Mouse (Mus musculus): Measurements from ENCODE around the gene Rpl18.

The Rpl18 gene

GRCm38 (mm10) chr7:45730727-45731431 lies 15.6 kb downstream of the Rpl18 start:
- DNase-seq (ENCODE audit: extremely low spot score, low read depth, low spot score), result no peak

DNA sequence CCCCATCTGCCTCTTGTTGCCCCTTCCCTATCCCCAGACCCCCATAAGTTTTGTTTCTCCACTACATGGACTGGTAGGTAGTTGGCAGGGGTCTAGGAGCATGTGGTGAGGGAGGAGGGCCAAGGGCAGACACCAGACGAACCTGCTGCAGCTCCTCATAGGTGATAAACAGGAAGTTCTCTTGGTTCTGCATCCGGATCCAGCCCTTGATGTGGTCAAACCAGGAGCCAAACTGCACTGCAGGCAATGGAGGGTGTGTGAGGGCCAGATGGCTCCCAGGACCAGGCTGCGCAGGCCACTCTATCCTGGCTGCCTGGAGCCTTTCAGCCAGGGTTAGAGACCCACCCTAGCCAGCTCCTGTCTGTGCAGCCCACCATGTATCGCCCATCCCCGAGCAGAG lies 18.2 kb downstream of the Rpl18 start:
- no peak for DNase-seq (ENCODE audit: extremely low spot score, low read depth, low spot score)

- DNase-seq (ENCODE audit: extremely low spot score, low read depth, low spot score), result no peak
Observed at GRCm38 (mm10) chr7:45739162-45739763, 24.0 kb downstream of the Rpl18 start.

DNA sequence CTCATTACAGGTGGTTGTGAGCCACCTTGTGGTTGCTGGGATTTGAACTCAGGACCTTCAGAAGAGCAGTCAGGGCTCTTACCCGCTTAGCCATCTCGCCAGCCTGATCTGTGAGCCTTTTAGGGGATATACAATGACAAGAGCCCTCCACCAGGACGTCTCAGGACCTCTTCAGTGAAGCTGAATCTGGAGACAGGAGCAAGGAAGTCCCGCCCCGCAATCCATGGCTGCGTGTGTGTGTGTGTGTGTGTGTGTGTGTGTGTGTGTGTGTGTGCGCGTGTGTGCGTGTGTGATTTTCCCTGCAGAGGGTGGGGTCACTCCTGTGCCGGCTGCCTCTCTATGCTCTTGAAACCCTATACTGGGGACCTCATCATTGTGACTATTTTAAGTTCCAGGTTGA lies 24.6 kb downstream of the Rpl18 start:
- no peak for DNase-seq (ENCODE audit: extremely low spot score, low read depth, low spot score)

GRCm38 (mm10) chr7:45741308-45741707 lies 26.1 kb downstream of the Rpl18 start:
- no peak for DNase-seq (ENCODE audit: extremely low spot score, low read depth, low spot score)

DNA sequence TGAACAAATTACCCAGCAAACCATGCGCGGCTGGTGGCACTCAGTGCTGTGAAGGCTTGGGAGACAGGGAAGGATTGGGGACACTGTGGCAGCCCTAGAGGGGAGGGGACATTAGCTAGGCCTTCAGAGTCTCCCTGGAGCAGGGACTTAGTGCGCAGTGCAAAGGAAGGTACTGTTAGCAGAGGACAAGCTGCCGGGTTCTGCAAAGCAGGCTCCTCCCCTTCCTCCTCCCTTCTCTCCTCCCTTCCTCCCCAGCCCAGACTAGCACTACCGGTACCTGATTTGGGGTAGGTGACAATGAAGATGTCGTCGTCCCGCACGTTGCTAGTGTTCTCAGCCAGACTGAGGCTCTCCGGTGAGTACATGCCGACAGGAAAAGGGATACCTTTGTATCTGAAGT lies 26.5 kb downstream of the Rpl18 start:
- DNase-seq (ENCODE audit: extremely low spot score, low read depth, low spot score), result no peak

DNA sequence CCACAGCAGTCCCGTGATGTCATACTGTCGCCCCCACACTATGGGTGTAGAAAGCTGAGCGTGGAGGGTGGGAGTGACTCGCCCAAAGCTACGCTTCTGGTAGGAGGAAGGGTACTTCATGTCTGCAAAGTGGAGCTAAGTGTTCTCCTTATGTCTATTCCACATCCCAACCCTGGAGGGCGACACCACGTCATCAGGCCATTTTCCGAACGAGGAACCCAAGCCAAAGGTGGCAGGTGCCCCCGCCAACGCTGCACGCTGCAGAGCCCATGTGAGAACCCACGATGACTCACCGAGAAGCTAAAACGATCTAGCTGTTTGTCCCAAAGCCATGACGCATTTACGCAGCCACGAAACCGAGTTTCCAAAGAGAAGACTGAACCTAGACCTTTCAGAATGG lies 27.1 kb downstream of the Rpl18 start:
- DNase-seq (ENCODE audit: extremely low spot score, low read depth, low spot score), result no peak

DNA sequence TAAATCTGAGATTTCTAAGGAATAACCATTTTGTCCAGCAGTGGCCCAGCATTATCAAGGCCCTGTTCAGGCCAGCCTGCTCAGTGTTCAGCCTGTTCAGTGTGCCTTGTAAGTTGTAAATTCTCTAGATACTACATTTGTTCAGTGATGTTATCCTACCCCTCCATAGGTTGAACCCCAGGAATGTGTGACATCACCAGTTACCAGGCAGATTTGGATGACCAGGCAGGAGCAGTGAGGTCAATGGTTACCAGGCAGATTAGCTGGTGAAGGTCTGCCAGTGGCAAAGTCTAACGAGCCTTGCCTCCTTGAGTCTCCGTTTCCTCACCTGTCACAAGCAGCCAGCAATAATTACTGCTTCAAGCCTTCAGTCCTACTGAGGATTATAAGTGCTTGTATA lies 29.1 kb downstream of the Rpl18 start:
- DNase-seq (ENCODE audit: extremely low spot score, low read depth, low spot score), result peak; percentile 61

DNA sequence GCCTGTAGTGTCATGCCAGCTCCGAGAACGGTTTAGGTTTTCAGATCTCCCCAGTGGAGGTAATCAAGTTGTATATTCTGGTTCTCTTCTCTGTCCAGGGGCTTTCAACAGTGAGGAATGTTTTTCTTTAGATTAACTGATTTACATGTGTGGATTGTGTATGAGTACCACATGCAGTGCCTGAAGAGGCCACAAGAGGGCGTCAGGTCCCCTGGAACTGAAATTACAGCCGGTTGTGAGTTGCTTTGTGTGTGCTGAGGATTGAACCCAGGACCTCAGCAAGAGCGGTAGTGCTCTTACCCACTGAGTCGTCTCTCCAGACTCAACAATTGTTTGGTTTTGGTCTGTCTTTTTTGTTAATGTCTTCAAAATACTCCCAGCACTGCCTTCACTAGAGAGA lies 31.3 kb downstream of the Rpl18 start:
- no peak for DNase-seq (ENCODE audit: extremely low spot score, low read depth, low spot score)

GRCm38 (mm10) chr7:45747450-45747849 lies 32.2 kb downstream of the Rpl18 start:
- no peak for DNase-seq (ENCODE audit: extremely low spot score, low read depth, low spot score)

DNA sequence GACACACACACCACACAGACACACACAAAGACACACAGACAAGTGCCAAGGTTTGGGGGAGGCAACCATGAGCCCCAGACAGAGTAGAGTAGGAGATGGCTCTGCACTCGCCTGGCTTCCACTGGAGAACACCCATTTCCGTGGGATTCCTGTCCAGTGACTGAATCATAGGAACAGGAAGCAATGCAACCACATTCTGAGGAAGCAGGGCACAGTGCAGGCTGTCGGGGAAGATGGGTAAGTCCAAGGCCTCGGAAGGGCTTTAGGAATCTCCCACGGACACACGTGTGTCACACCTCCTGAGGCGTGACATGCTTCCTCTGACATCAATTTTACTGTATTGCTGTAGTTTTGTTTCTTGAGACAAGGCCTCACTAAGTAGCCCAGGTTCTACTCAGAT lies 32.9 kb downstream of the Rpl18 start:
- DNase-seq (ENCODE audit: extremely low spot score, low read depth, low spot score), result no peak

GRCm38 (mm10) chr7:45749401-45749800 lies 34.1 kb downstream of the Rpl18 start:
- no peak for DNase-seq (ENCODE audit: extremely low spot score, low read depth, low spot score)

GRCm38 (mm10) chr7:45750162-45750561 lies 34.9 kb downstream of the Rpl18 start:
- no peak for DNase-seq (ENCODE audit: extremely low spot score, low read depth, low spot score)

- no peak for DNase-seq (ENCODE audit: extremely low spot score, low read depth, low spot score)
Observed at GRCm38 (mm10) chr7:45755703-45756102, 40.4 kb downstream of the Rpl18 start.

DNA sequence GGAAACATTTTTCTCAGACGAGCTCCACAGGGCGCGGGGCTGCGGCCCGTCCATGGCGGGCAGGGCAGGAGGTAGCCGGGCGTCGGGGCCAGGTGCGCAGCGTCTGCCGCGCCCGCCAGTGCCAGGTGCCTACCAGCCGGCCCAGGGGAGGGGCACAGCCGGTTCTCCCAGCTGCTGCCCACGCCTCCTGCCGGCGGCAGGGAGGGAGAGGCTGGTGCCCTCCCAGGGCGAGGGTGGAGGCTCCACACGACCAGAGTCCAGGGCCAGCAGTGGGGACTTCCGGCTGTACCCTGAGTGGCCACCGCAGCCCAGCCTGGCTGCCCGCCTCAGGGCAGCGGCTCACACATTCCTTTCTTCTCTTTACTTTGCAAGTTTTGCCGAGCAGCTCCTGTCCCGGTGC lies 44.1 kb downstream of the Rpl18 start:
- no peak for DNase-seq (ENCODE audit: extremely low spot score, low read depth, low spot score)

GRCm38 (mm10) chr7:45760151-45760550 lies 44.9 kb downstream of the Rpl18 start:
- DNase-seq (ENCODE audit: extremely low spot score, low read depth, low spot score), result no peak

DNA sequence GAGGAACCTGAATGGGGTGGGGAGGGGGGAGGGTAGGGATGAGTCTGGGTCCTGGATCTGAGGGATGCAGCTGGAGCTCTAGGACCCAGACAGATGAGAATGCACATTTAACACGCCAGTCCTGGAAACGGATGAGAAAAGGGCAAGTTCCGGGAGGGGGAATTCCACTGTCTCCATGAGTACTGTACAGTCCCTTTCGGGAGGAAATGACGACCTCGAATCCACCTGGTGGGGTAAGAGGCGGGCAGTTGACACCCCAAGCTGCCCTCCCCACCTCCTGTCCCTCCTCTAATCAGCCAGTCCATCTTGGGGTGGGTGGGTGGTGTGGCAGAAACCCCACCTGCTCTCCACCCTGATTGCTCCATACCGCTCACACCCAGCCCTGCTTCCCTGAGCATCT lies 50.7 kb downstream of the Rpl18 start:
- DNase-seq (ENCODE audit: extremely low spot score, low read depth, low spot score), result no peak

- no peak for DNase-seq (ENCODE audit: extremely low spot score, low read depth, low spot score)
Observed at GRCm38 (mm10) chr7:45766764-45767163, 51.5 kb downstream of the Rpl18 start.

DNA sequence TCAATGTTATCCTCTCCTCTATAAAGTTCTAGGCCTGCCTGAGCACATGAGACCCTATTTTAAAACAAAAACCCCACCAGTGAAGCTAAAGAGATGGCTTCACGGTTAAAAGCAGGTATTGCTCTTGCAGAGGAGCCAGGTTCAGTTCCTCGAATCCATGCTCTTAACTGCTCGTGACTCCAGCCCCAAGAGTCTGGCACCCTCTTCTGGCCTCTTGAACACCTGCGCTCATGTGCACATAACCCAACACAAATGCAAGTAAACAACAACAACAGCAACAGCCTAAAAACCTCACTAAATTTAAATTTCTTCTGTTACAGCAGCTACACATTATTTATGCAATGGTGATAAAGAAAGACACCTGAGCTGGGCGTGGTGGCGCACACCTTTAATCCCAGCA lies 52.2 kb downstream of the Rpl18 start:
- DNase-seq (ENCODE audit: extremely low spot score, low read depth, low spot score), result no peak

Data from hindlimb bud, embryonic 11.5 days (tissue).